Mouse (Mus musculus): ENCODE data around the gene Steap3. TPM values are rescaled to one million over a fixed set of nuclear protein-coding genes. Genes with fewer than 3 reads are reported as not detected.

Gene Steap3
- total RNA-seq (2014; rRNA removed), result 1.3 and 3.9 TPM in 2 replicates
- polyA plus RNA-seq (2015; fragmentation: Nextera tagmentation; extraction: Ambion mirVana), result 3.9 and 4.4 TPM in 2 replicates

GRCm38 (mm10) chr1:120272605-120273004 lies at the start of gene Steap3:
Gene Steap3 (minus strand): TSS chr1:120272705.
- Histone ChIP-seq H3K27me3 (ENCODE audit: insufficient read depth, low read length) (no peaks in the 10 kb centered on the region), H3K9me3 (ENCODE audit: low read length) (no peaks in the 10 kb centered on the region), H3K4me1 (ENCODE audit: insufficient read depth) (no peaks in the 10 kb centered on the region), H3K9ac (no peak within 1 kb of the TSS), H3K36me3 (ENCODE audit: insufficient read depth) (no peaks in the 10 kb centered on the region), H3K4me3 (ENCODE audit: low read depth, low read length) (no peak within 1 kb of the TSS), H3K27ac (ENCODE audit: low read depth, low read length) (no peak within 1 kb of the TSS), H3K4me2 (ENCODE audit: low read depth) (no peak within 1 kb of the TSS)
- no peak for ATAC-seq
- DNase-seq, result no peak
- WGBS, result 91% methylated on average over 5 of the region's 5 CpGs
- no peak for TF ChIP-seq CTCF (IDR thresholded peaks at IDR 0.05; ENCODE audit: low read depth)

DNA sequence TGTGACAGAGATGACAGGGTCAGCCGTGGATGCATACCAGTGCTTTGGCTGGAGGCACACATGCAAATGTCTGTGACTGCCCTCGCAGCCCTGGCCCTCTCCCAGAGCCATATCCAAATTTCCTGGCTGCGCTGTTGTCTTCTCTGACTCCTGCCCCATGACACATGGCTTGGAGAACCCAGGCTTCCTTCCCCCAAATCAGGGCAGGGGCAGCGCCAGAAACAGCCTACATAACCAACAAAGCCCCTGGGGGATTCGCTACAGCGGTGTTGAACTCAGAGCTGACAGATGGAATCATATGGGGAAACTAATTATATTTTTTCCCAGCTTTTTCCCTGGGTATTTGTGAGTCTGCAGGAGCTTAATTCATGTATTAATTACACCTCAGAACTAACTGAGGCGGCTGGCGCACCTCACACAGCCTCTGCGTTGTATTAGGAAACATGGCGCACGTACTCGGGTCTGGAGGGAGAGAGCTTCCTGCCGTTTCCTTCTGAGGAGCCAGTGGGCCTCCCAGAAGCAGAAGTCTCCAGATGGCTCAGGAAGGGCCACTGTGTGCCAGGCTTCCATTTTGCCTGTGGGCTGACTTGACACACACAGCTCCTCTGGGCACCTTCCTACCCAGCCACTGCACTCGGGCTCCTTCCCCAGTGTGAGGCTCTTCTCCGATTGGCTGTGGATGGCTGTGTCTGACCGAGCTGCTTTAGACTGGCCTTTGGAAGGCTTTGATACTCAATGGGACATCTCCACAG lies 48.9 kb upstream of the Steap3 start:
- H3K27ac ChIP-seq (ENCODE audit: low read depth, low read length), result no peak overlapping the region
- H3K27me3 ChIP-seq (ENCODE audit: insufficient read depth, low read length), result no peaks in the 10 kb centered on the region
- H3K4me1 ChIP-seq (ENCODE audit: insufficient read depth), result no peaks in the 10 kb centered on the region
- H3K36me3 ChIP-seq (ENCODE audit: insufficient read depth), result no peaks in the 10 kb centered on the region
- no peak for DNase-seq
- no peaks in the 10 kb centered on the region for H3K9me3 ChIP-seq (ENCODE audit: low read length)
- no peak overlapping the region for H3K9ac ChIP-seq
- no peak for TF ChIP-seq CTCF (IDR thresholded peaks at IDR 0.05; ENCODE audit: low read depth)
- peak; percentile 20; the same call in 1 of the 2 replicates for ATAC-seq
- WGBS, result 66% methylated on average over 16 of the region's 16 CpGs
- no peak overlapping the region for H3K4me2 ChIP-seq (ENCODE audit: low read depth)
- no peak overlapping the region for H3K4me3 ChIP-seq (ENCODE audit: low read depth, low read length)

GRCm38 (mm10) chr1:120305801-120306200 lies 33.3 kb upstream of the Steap3 start:
- TF ChIP-seq CTCF (IDR thresholded peaks at IDR 0.05; ENCODE audit: low read depth), result no peak
- H3K27ac ChIP-seq (ENCODE audit: low read depth, low read length), result no peak overlapping the region
- no peaks in the 10 kb centered on the region for H3K36me3 ChIP-seq (ENCODE audit: insufficient read depth)
- ATAC-seq (no peak), DNase-seq (no peak)
- H3K4me2 ChIP-seq (ENCODE audit: low read depth), result no peak overlapping the region
- no peak overlapping the region for H3K4me3 ChIP-seq (ENCODE audit: low read depth, low read length)
- H3K9me3 ChIP-seq (ENCODE audit: low read length), result no peaks in the 10 kb centered on the region
- no peak overlapping the region for H3K9ac ChIP-seq
- H3K4me1 ChIP-seq (ENCODE audit: insufficient read depth), result no peaks in the 10 kb centered on the region
- no peaks in the 10 kb centered on the region for H3K27me3 ChIP-seq (ENCODE audit: insufficient read depth, low read length)
- WGBS, result 63% methylated on average over 2 of the region's 2 CpGs

GRCm38 (mm10) chr1:120296936-120297335 lies 24.4 kb upstream of the Steap3 start:
- ATAC-seq (no peak), DNase-seq (no peak)
- 95% methylated on average over 2 of the region's 2 CpGs for WGBS

GRCm38 (mm10) chr1:120293803-120294202 lies 21.3 kb upstream of the Steap3 start:
- Histone ChIP-seq H3K36me3 (ENCODE audit: insufficient read depth) (no peaks in the 10 kb centered on the region), H3K9me3 (ENCODE audit: low read length) (0 out of 2 replicates have a peak, but pooled peaks cover 4% of the 10 kb centered on the region), H3K9ac (no peak overlapping the region), H3K4me1 (ENCODE audit: insufficient read depth) (no peaks in the 10 kb centered on the region), H3K4me2 (ENCODE audit: low read depth) (no peak overlapping the region), H3K27ac (ENCODE audit: low read depth, low read length) (no peak overlapping the region), H3K4me3 (ENCODE audit: low read depth, low read length) (no peak overlapping the region), H3K27me3 (ENCODE audit: insufficient read depth, low read length) (no peaks in the 10 kb centered on the region)
- TF ChIP-seq CTCF (IDR thresholded peaks at IDR 0.05; ENCODE audit: low read depth), result no peak
- 92% methylated on average over 1 of the region's 1 CpGs for WGBS
- DNase-seq (no peak), ATAC-seq (no peak)

More at GRCm38 (mm10) chr1:120296936-120297335, 24.4 kb upstream of the Steap3 start:
- Histone ChIP-seq H3K4me2 (ENCODE audit: low read depth) (no peak overlapping the region), H3K36me3 (ENCODE audit: insufficient read depth) (no peaks in the 10 kb centered on the region), H3K4me1 (ENCODE audit: insufficient read depth) (no peaks in the 10 kb centered on the region), H3K27me3 (ENCODE audit: insufficient read depth, low read length) (no peaks in the 10 kb centered on the region), H3K9me3 (ENCODE audit: low read length) (0 out of 2 replicates have a peak, but pooled peaks cover 4% of the 10 kb centered on the region), H3K4me3 (ENCODE audit: low read depth, low read length) (no peak overlapping the region), H3K9ac (no peak overlapping the region), H3K27ac (ENCODE audit: low read depth, low read length) (no peak overlapping the region)
- peak; percentile 21; the same call in 1 of the 2 replicates for TF ChIP-seq CTCF (IDR thresholded peaks at IDR 0.05; ENCODE audit: low read depth)

GRCm38 (mm10) chr1:120291709-120292108 lies 19.2 kb upstream of the Steap3 start:
- Histone ChIP-seq H3K9me3 (ENCODE audit: low read length) (0 out of 2 replicates have a peak, but pooled peaks cover 4% of the 10 kb centered on the region), H3K4me2 (ENCODE audit: low read depth) (no peak overlapping the region), H3K9ac (no peak overlapping the region), H3K27me3 (ENCODE audit: insufficient read depth, low read length) (no peaks in the 10 kb centered on the region), H3K36me3 (ENCODE audit: insufficient read depth) (no peaks in the 10 kb centered on the region), H3K4me3 (ENCODE audit: low read depth, low read length) (no peak overlapping the region), H3K4me1 (ENCODE audit: insufficient read depth) (no peaks in the 10 kb centered on the region), H3K27ac (ENCODE audit: low read depth, low read length) (no peak overlapping the region)
- no peak for ATAC-seq
- DNase-seq, result no peak
- WGBS, result 91% methylated on average over 3 of the region's 3 CpGs
- no peak for TF ChIP-seq CTCF (IDR thresholded peaks at IDR 0.05; ENCODE audit: low read depth)

DNA sequence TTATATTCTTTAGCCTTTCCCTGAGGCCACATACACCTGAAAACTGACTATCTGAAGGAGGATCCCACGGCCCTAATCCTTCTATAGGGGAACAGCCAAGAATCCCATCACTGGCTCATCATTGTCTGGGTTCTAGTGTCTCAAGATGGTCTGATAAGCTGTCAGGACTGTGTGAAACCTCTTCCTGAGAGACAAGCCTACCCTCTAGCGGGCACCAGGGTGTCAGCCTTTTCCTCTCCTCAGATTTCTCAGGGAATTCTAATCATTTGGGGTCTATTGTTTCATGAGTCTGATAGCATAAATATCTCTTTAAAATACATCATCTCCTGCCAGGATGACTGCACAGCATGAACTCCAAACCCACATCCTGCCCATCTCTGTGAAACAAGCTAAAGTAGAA lies 17.3 kb upstream of the Steap3 start:
- Histone ChIP-seq H3K27me3 (ENCODE audit: insufficient read depth, low read length) (no peaks in the 10 kb centered on the region), H3K9me3 (ENCODE audit: low read length) (0 out of 2 replicates have a peak, but pooled peaks cover 4% of the 10 kb centered on the region), H3K27ac (ENCODE audit: low read depth, low read length) (no peak overlapping the region), H3K4me3 (ENCODE audit: low read depth, low read length) (no peak overlapping the region), H3K9ac (no peak overlapping the region), H3K36me3 (ENCODE audit: insufficient read depth) (no peaks in the 10 kb centered on the region), H3K4me1 (ENCODE audit: insufficient read depth) (no peaks in the 10 kb centered on the region), H3K4me2 (ENCODE audit: low read depth) (no peak overlapping the region)
- no peak for DNase-seq
- TF ChIP-seq CTCF (IDR thresholded peaks at IDR 0.05; ENCODE audit: low read depth), result peak; percentile 29; the same call in 1 of the 2 replicates
- 75% methylated on average over 2 of the region's 2 CpGs for WGBS
- no peak for ATAC-seq

Data from forebrain, postnatal 0 days (tissue).